Mouse (Mus musculus) brain, embryonic 14.5 days (tissue): ENCODE results near the gene Gbe1.

ENCODE experiments used
- CTCF ChIP-seq: fragments of 200-500 bp; IDR thresholded peaks from 2 replicates; pipeline ENCODE4 v1.5.1; 2012; ENCODE audit warnings: inconsistent platforms, mild to moderate bottlenecking, moderate library complexity, borderline replicate concordance; ENCODE audit not compliant: insufficient read depth, insufficient read length; ENCODE audit errors: extremely low read depth
- POLR2A ChIP-seq: fragments of 200-500 bp; IDR thresholded peaks from 2 replicates; pipeline ENCODE4 v1.6.1; 2012; ENCODE audit warnings: mild to moderate bottlenecking, inconsistent platforms, borderline replicate concordance; ENCODE audit not compliant: poor library complexity, insufficient read depth, insufficient read length, severe bottlenecking; ENCODE audit errors: extremely low read depth

DNA sequence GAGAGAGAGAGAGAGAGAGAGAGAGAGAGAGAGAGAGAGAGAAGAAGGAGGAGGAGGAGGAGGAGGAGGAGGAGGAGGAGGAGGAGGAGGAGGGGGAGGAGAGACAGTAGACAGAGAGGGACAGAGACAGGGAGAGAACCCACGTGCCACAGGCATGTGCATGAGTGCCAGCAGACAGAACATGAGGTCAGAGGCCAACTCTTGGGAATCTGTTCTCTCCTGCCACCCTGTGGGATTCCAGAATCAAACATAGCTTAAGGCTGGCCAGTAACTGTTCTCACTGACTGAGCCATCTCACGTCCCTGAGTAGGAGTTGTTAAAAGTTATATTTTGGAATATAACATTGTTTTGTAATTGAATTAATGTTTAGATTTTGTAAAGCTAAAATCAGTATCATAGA lies 39.3 kb downstream of the Gbe1 start:
- no peak for TF ChIP-seq CTCF
- TF ChIP-seq POLR2A, result no peak
